Mouse (Mus musculus): ENCODE data around the gene Acoxl. TPM values are rescaled to one million over a fixed set of nuclear protein-coding genes. Genes with fewer than 3 reads are reported as not detected.

Acoxl gene
- polyA plus RNA-seq, 1 experiment: 1.7 TPM

GRCm38 (mm10) chr2:128060213-128060612 lies 221.5 kb downstream of the Acoxl start:
- no peak for DNase-seq
- no peak overlapping the region for H3K27ac ChIP-seq (ENCODE audit: control insufficient read depth, insufficient read depth, low read length)
- no peak overlapping the region for H3K4me3 ChIP-seq (ENCODE audit: control insufficient read depth, insufficient read depth, low read length)
- H3K4me1 ChIP-seq (replicated peaks; ENCODE audit: control insufficient read depth, insufficient read depth, low read length): peaks cover 14% of the 10 kb centered on the region
- no peaks in the 10 kb centered on the region for H3K36me3 ChIP-seq (ENCODE audit: control insufficient read depth, insufficient read depth, low read length)
- 60% methylated on average over 6 of the region's 6 CpGs for WGBS
- TF ChIP-seq POLR2A (IDR thresholded peaks at IDR 0.05; ENCODE audit: control insufficient read depth, extremely low read depth, insufficient read depth, low read length, poor library complexity) (no peak), CTCF (IDR thresholded peaks at IDR 0.05; ENCODE audit: borderline replicate concordance, control insufficient read depth, extremely low read depth, insufficient read depth, low read length, poor library complexity) (no peak)
- H3K27me3 ChIP-seq (ENCODE audit: control insufficient read depth, insufficient read depth, low read length): no peaks in the 10 kb centered on the region

- no peaks in the 10 kb centered on the region for H3K27me3 ChIP-seq (ENCODE audit: control insufficient read depth, insufficient read depth, low read length)
- TF ChIP-seq POLR2A (IDR thresholded peaks at IDR 0.05; ENCODE audit: control insufficient read depth, extremely low read depth, insufficient read depth, low read length, poor library complexity) (no peak), CTCF (IDR thresholded peaks at IDR 0.05; ENCODE audit: borderline replicate concordance, control insufficient read depth, extremely low read depth, insufficient read depth, low read length, poor library complexity) (no peak)
- H3K4me1 ChIP-seq (replicated peaks; ENCODE audit: control insufficient read depth, insufficient read depth, low read length): peaks cover 14% of the 10 kb centered on the region
- no peaks in the 10 kb centered on the region for H3K36me3 ChIP-seq (ENCODE audit: control insufficient read depth, insufficient read depth, low read length)
- no peak overlapping the region for H3K27ac ChIP-seq (ENCODE audit: control insufficient read depth, insufficient read depth, low read length)
- DNase-seq: no peak
- H3K4me3 ChIP-seq (ENCODE audit: control insufficient read depth, insufficient read depth, low read length): no peak overlapping the region
- 19% methylated on average over 6 of the region's 6 CpGs for WGBS
Measured at GRCm38 (mm10) chr2:128060680-128061287, 222.1 kb downstream of the Acoxl start.

GRCm38 (mm10) chr2:128061491-128061890 lies 222.8 kb downstream of the Acoxl start:
- no peak overlapping the region for H3K27ac ChIP-seq (ENCODE audit: control insufficient read depth, insufficient read depth, low read length)
- TF ChIP-seq CTCF (IDR thresholded peaks at IDR 0.05; ENCODE audit: borderline replicate concordance, control insufficient read depth, extremely low read depth, insufficient read depth, low read length, poor library complexity) (no peak), POLR2A (IDR thresholded peaks at IDR 0.05; ENCODE audit: control insufficient read depth, extremely low read depth, insufficient read depth, low read length, poor library complexity) (no peak)
- H3K4me3 ChIP-seq (ENCODE audit: control insufficient read depth, insufficient read depth, low read length): no peak overlapping the region
- no peaks in the 10 kb centered on the region for H3K36me3 ChIP-seq (ENCODE audit: control insufficient read depth, insufficient read depth, low read length)
- no peaks in the 10 kb centered on the region for H3K27me3 ChIP-seq (ENCODE audit: control insufficient read depth, insufficient read depth, low read length)
- 92% methylated on average over 7 of the region's 7 CpGs for WGBS
- H3K4me1 ChIP-seq (replicated peaks; ENCODE audit: control insufficient read depth, insufficient read depth, low read length): peaks cover 14% of the 10 kb centered on the region
- no peak for DNase-seq

GRCm38 (mm10) chr2:128062756-128063155 lies 224.1 kb downstream of the Acoxl start:
- 29% methylated on average over 6 of the region's 6 CpGs for WGBS

GRCm38 (mm10) chr2:128065013-128065412 lies 226.3 kb downstream of the Acoxl start:
- Histone ChIP-seq H3K4me1 (replicated peaks; ENCODE audit: control insufficient read depth, insufficient read depth, low read length) (peaks cover 12% of the 10 kb centered on the region), H3K36me3 (ENCODE audit: control insufficient read depth, insufficient read depth, low read length) (no peaks in the 10 kb centered on the region), H3K4me3 (ENCODE audit: control insufficient read depth, insufficient read depth, low read length) (no peak overlapping the region), H3K27me3 (ENCODE audit: control insufficient read depth, insufficient read depth, low read length) (no peaks in the 10 kb centered on the region), H3K27ac (ENCODE audit: control insufficient read depth, insufficient read depth, low read length) (no peak overlapping the region)
- no peak for TF ChIP-seq CTCF (IDR thresholded peaks at IDR 0.05; ENCODE audit: borderline replicate concordance, control insufficient read depth, extremely low read depth, insufficient read depth, low read length, poor library complexity)
- no peak for TF ChIP-seq POLR2A (IDR thresholded peaks at IDR 0.05; ENCODE audit: control insufficient read depth, extremely low read depth, insufficient read depth, low read length, poor library complexity)
- DNase-seq: no peak
- 100% methylated on average over 2 of the region's 2 CpGs for WGBS

More at GRCm38 (mm10) chr2:128062756-128063155, 224.1 kb downstream of the Acoxl start:
- no peak for DNase-seq
- TF ChIP-seq CTCF (IDR thresholded peaks at IDR 0.05; ENCODE audit: borderline replicate concordance, control insufficient read depth, extremely low read depth, insufficient read depth, low read length, poor library complexity): no peak
- TF ChIP-seq POLR2A (IDR thresholded peaks at IDR 0.05; ENCODE audit: control insufficient read depth, extremely low read depth, insufficient read depth, low read length, poor library complexity): no peak
- Histone ChIP-seq H3K27ac (ENCODE audit: control insufficient read depth, insufficient read depth, low read length) (no peak overlapping the region), H3K27me3 (ENCODE audit: control insufficient read depth, insufficient read depth, low read length) (no peaks in the 10 kb centered on the region), H3K4me3 (ENCODE audit: control insufficient read depth, insufficient read depth, low read length) (no peak overlapping the region), H3K4me1 (replicated peaks; ENCODE audit: control insufficient read depth, insufficient read depth, low read length) (peaks cover 14% of the 10 kb centered on the region), H3K36me3 (ENCODE audit: control insufficient read depth, insufficient read depth, low read length) (no peaks in the 10 kb centered on the region)

GRCm38 (mm10) chr2:128065576-128065975 lies 226.9 kb downstream of the Acoxl start:
- Histone ChIP-seq H3K27ac (ENCODE audit: control insufficient read depth, insufficient read depth, low read length) (no peak overlapping the region), H3K4me1 (replicated peaks; ENCODE audit: control insufficient read depth, insufficient read depth, low read length) (peaks cover 12% of the 10 kb centered on the region), H3K4me3 (ENCODE audit: control insufficient read depth, insufficient read depth, low read length) (no peak overlapping the region), H3K27me3 (ENCODE audit: control insufficient read depth, insufficient read depth, low read length) (no peaks in the 10 kb centered on the region), H3K36me3 (ENCODE audit: control insufficient read depth, insufficient read depth, low read length) (no peaks in the 10 kb centered on the region)
- TF ChIP-seq CTCF (IDR thresholded peaks at IDR 0.05; ENCODE audit: borderline replicate concordance, control insufficient read depth, extremely low read depth, insufficient read depth, low read length, poor library complexity): no peak
- no peak for TF ChIP-seq POLR2A (IDR thresholded peaks at IDR 0.05; ENCODE audit: control insufficient read depth, extremely low read depth, insufficient read depth, low read length, poor library complexity)
- 77% methylated on average over 2 of the region's 2 CpGs for WGBS
- DNase-seq: no peak

GRCm38 (mm10) chr2:128067162-128067561 lies 228.5 kb downstream of the Acoxl start:
- Histone ChIP-seq H3K36me3 (ENCODE audit: control insufficient read depth, insufficient read depth, low read length) (no peaks in the 10 kb centered on the region), H3K4me3 (ENCODE audit: control insufficient read depth, insufficient read depth, low read length) (no peak overlapping the region), H3K4me1 (replicated peaks; ENCODE audit: control insufficient read depth, insufficient read depth, low read length) (peaks cover 13% of the 10 kb centered on the region), H3K27me3 (ENCODE audit: control insufficient read depth, insufficient read depth, low read length) (no peaks in the 10 kb centered on the region), H3K27ac (ENCODE audit: control insufficient read depth, insufficient read depth, low read length) (no peak overlapping the region)
- TF ChIP-seq POLR2A (IDR thresholded peaks at IDR 0.05; ENCODE audit: control insufficient read depth, extremely low read depth, insufficient read depth, low read length, poor library complexity) (no peak), CTCF (IDR thresholded peaks at IDR 0.05; ENCODE audit: borderline replicate concordance, control insufficient read depth, extremely low read depth, insufficient read depth, low read length, poor library complexity) (no peak)
- no peak for DNase-seq
- 97% methylated on average over 3 of the region's 3 CpGs for WGBS
